Mouse (Mus musculus) naive thymus-derived CD4-positive, alpha-beta T cell, adult 2 months (primary cell): ENCODE measurements at regions not wholly inside any gene's neighbourhood (a gene's known extent, or its start where the extent isn't known, plus 50 kb on each side); places are given as distances from the start of the nearest gene placed in this dataset.

Source experiments
- DNase-seq: peaks from one replicate; pipeline ENCODE4 v3.0.0-alpha.2; 2011; ENCODE audit warnings: low read depth

- DNase-seq = no peak
These were observed 649.4 kb downstream of the Kcnj2 start for GRCm38 (mm10) chr11:111715401-111715800.

GRCm38 (mm10) chr11:111722276-111722675, 656.3 kb downstream of the Kcnj2 start:
- no peak for DNase-seq

- no peak for DNase-seq
These were observed 662.2 kb downstream of the Kcnj2 start for GRCm38 (mm10) chr11:111728148-111728547.

- DNase-seq = no peak
These were observed 666.1 kb downstream of the Kcnj2 start for GRCm38 (mm10) chr11:111732096-111732495.

GRCm38 (mm10) chr11:111735446-111735845, 669.5 kb downstream of the Kcnj2 start:
- no peak for DNase-seq

- no peak for DNase-seq
These were observed 670.0 kb downstream of the Kcnj2 start for GRCm38 (mm10) chr11:111735961-111736360.

- no peak for DNase-seq
These were observed 677.4 kb downstream of the Kcnj2 start for GRCm38 (mm10) chr11:111743356-111743755.

- no peak for DNase-seq
These were observed 681.4 kb downstream of the Kcnj2 start for GRCm38 (mm10) chr11:111747262-111747946.

- no peak for DNase-seq
These were observed 682.0 kb downstream of the Kcnj2 start for GRCm38 (mm10) chr11:111747947-111748322.

GRCm38 (mm10) chr11:111748496-111748895, 682.5 kb downstream of the Kcnj2 start:
- DNase-seq = no peak

GRCm38 (mm10) chr11:111754735-111755134, 688.8 kb downstream of the Kcnj2 start:
- DNase-seq = no peak

GRCm38 (mm10) chr11:111763081-111763480, 697.1 kb downstream of the Kcnj2 start:
- DNase-seq = no peak

- no peak for DNase-seq
These were observed 700.5 kb downstream of the Kcnj2 start for GRCm38 (mm10) chr11:111766371-111767011.

GRCm38 (mm10) chr11:111767012-111767392, 701.0 kb downstream of the Kcnj2 start:
- no peak for DNase-seq

- no peak for DNase-seq
These were observed 708.2 kb downstream of the Kcnj2 start for GRCm38 (mm10) chr11:111774108-111774679.

- DNase-seq = no peak
These were observed 715.4 kb downstream of the Kcnj2 start for GRCm38 (mm10) chr11:111781321-111781720.

GRCm38 (mm10) chr11:111791267-111791926, 725.4 kb downstream of the Kcnj2 start:
- no peak for DNase-seq

GRCm38 (mm10) chr11:111801033-111801432, 735.1 kb downstream of the Kcnj2 start:
- DNase-seq = peak; percentile 83

- DNase-seq = no peak
These were observed 750.3 kb downstream of the Kcnj2 start for GRCm38 (mm10) chr11:111816176-111816775.

- peak; percentile 41 for DNase-seq
These were observed 752.2 kb downstream of the Kcnj2 start for GRCm38 (mm10) chr11:111818124-111818523.

- DNase-seq = no peak
These were observed 754.4 kb downstream of the Kcnj2 start for GRCm38 (mm10) chr11:111820356-111820755.

- no peak for DNase-seq
These were observed 762.5 kb downstream of the Kcnj2 start for GRCm38 (mm10) chr11:111828455-111828854.
